ENCODE assay signal across 22 mouse cellular contexts in the genomic region with DNA sequence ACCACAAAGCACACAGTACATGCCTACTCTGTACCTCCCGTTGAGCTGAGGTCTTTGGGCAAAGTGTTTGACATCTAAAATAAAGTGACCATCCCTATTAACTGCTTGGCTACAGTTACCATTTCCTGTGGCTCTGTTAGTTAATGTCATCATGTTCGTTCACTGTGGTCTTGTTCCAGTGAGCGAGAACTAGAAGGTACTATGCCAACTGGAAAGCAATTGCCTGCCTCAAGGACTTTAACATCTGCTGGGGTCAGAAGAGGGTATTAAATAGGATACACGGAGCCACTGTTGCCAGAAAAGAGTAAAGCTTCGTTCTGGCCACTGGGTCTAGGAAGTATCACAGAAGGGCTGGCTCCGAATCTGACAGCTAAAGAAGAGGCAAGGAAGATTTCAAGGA. TPM values are rescaled to one million over a fixed set of nuclear protein-coding genes. Genes with fewer than 3 reads are reported as not detected.
"Had no signal": no experiment of that assay in that cellular context is flagged by ENCODE, and none has a peak within 500 bp of the region (broad histone marks: within the 10 kb centered on the region; RNA-seq: fewer than 3 reads in every experiment).

No protein-coding gene starts in this region.

- H3K9me3 ChIP-seq: limb, embryonic 10.5 days; limb, embryonic 13.5 days; liver, embryonic 12.5 days; liver, embryonic 15.5 days; lung, embryonic 15.5 days; megakaryocyte, embryonic 14.5 days; midbrain, embryonic 10.5 days; midbrain, embryonic 13.5 days; neural tube, embryonic 13.5 days; stomach, embryonic 15.5 days had no signal

- H3K27ac ChIP-seq: layer of hippocampus, adult 2 months; limb, embryonic 10.5 days; limb, embryonic 13.5 days; liver, embryonic 12.5 days; liver, embryonic 15.5 days; lung, embryonic 15.5 days; macrophage; midbrain, embryonic 10.5 days; midbrain, embryonic 13.5 days; neural tube, embryonic 13.5 days; stomach, embryonic 15.5 days had no signal

- H3K9ac ChIP-seq: limb, embryonic 13.5 days; liver, embryonic 12.5 days; liver, embryonic 15.5 days; lung, embryonic 15.5 days; midbrain, embryonic 13.5 days; neural tube, embryonic 13.5 days; stomach, embryonic 15.5 days had no signal

- H3K4me2 ChIP-seq: limb, embryonic 13.5 days; liver, embryonic 12.5 days; liver, embryonic 15.5 days; lung, embryonic 15.5 days; midbrain, embryonic 13.5 days; neural tube, embryonic 13.5 days; stomach, embryonic 15.5 days had no signal

- H3K4me1 ChIP-seq: limb, embryonic 13.5 days; liver, embryonic 12.5 days; liver, embryonic 15.5 days; lung, embryonic 15.5 days; stomach, embryonic 15.5 days had no signal

- H3K4me3 ChIP-seq: layer of hippocampus, adult 2 months; limb, embryonic 10.5 days; limb, embryonic 13.5 days; liver, embryonic 12.5 days; liver, embryonic 15.5 days; lung, embryonic 15.5 days; megakaryocyte, embryonic 14.5 days; midbrain, embryonic 10.5 days; midbrain, embryonic 13.5 days; myocyte; neural tube, embryonic 13.5 days; stomach, embryonic 15.5 days had no signal

- H3K36me3 ChIP-seq: limb, embryonic 10.5 days; limb, embryonic 13.5 days; liver, embryonic 12.5 days; liver, embryonic 15.5 days; lung, embryonic 15.5 days; midbrain, embryonic 10.5 days; midbrain, embryonic 13.5 days; neural tube, embryonic 13.5 days; stomach, embryonic 15.5 days had no signal

- DNase-seq: kidney, adult 18-20 months; kidney, postnatal 14 days; layer of hippocampus, adult 9-11 months; liver; lung, adult 18-20 months; lung, postnatal 14 days; retina, postnatal 1 day; thymus, postnatal 25 days had no signal

- H3K27me3 ChIP-seq: limb, embryonic 13.5 days; liver, embryonic 12.5 days; liver, embryonic 15.5 days; lung, embryonic 15.5 days; midbrain, embryonic 13.5 days; neural tube, embryonic 13.5 days; stomach, embryonic 15.5 days had no signal

- ATAC-seq: liver, embryonic 12.5 days; midbrain, embryonic 13.5 days; midbrain, embryonic 16.5 days had no signal

RNA-seq across cellular contexts. Expression of a gene that starts 23.8 kb away (rescaled TPM):
- polyA plus RNA-seq: macrophage had no signal
